Mouse (Mus musculus) CH12.LX (cell line): ENCODE measurements around the gene Chaf1b. TPM values are rescaled to one million over a fixed set of nuclear protein-coding genes. Genes with fewer than 3 reads are reported as not detected.

ENCODE experiments used
- polyA plus RNA-seq: library from polyadenylated mRNA; unstranded; fragments of >175 nt; gene quantifications from 2 replicates; pipeline ENCODE4 v1.2.1, GENCODE M21; 2012; ENCODE audit warnings: low read depth; ENCODE audit not compliant: insufficient read length
- total RNA-seq, 2 experiments: library from RNA; depleted of rRNA; stranded (reverse); fragments of 300-350 nt in 1 of 2; fragments of >200 nt in 1 of 2; gene quantifications; 2 replicates each; pipeline ENCODE4 v1.2.3; 2012 to 2014

Gene Chaf1b
- total and polyA plus RNA-seq, 3 experiments = 46.7 to 82.0 (median 76.2) TPM

Other genes starting within 250 kb of the Chaf1b start
- 10.8 and 11.1 TPM in 2 replicates for gene Cbr3, start 200.7 kb upstream of the Chaf1b start, total RNA-seq (2012; rRNA removed)
- gene Cbr3, start 200.7 kb upstream of the Chaf1b start, total RNA-seq (2014; rRNA removed) = 7.8 and 8.0 TPM in 2 replicates
- gene Cbr3, start 200.7 kb upstream of the Chaf1b start, polyA plus RNA-seq = 9.8 and 11.7 TPM in 2 replicates
- 2.4 and 4.5 TPM in 2 replicates for gene Dop1b, start 172.0 kb upstream of the Chaf1b start, total RNA-seq (2012; rRNA removed)
- gene Dop1b, start 172.0 kb upstream of the Chaf1b start, total RNA-seq (2014; rRNA removed) = 0.90 and 1.5 TPM in 2 replicates
- 1.7 and 3.1 TPM in 2 replicates for gene Dop1b, start 172.0 kb upstream of the Chaf1b start, polyA plus RNA-seq
- gene Morc3, start 51.8 kb upstream of the Chaf1b start, total RNA-seq (2012; rRNA removed) = 25.4 and 25.5 TPM in 2 replicates
- 45.6 and 53.2 TPM in 2 replicates for gene Morc3, start 51.8 kb upstream of the Chaf1b start, total RNA-seq (2014; rRNA removed)
- 17.3 and 17.8 TPM in 2 replicates for gene Morc3, start 51.8 kb upstream of the Chaf1b start, polyA plus RNA-seq
- gene Cldn14, start 124.9 kb downstream of the Chaf1b start, total RNA-seq (2012; rRNA removed) = 0.25 and 0.38 TPM in 2 replicates
- gene Cldn14, start 124.9 kb downstream of the Chaf1b start, total RNA-seq (2014; rRNA removed) = 0.15 and 0.39 TPM in 2 replicates
- gene Cldn14, start 124.9 kb downstream of the Chaf1b start, polyA plus RNA-seq = 0.21 and 0.71 TPM in 2 replicates
- not detected in 2 replicates for gene Sim2, start 201.0 kb downstream of the Chaf1b start, total RNA-seq (2012; rRNA removed)
- gene Sim2, start 201.0 kb downstream of the Chaf1b start, total RNA-seq (2014; rRNA removed) = not detected in 2 replicates
- gene Sim2, start 201.0 kb downstream of the Chaf1b start, polyA plus RNA-seq = not detected in 2 replicates